Mouse (Mus musculus) stomach, embryonic 14.5 days (tissue): ENCODE results near the gene Gin1. TPM values are rescaled to one million over a fixed set of nuclear protein-coding genes. Genes with fewer than 3 reads are reported as not detected.

Source experiments
- ATAC-seq: fragments of 200-750 bp; cut with Nextera tagmentation; 2 replicates; pipeline ENCODE4 v1.8.0; 2017; ENCODE audit warnings: low read depth, moderate TSS enrichment; ENCODE audit not compliant: insufficient number of reproducible peaks, insufficient read depth, low FRiP score
- H3K27ac ChIP-seq: fragments of 300-500 bp; sonication (generic); 2 replicates; pipeline ENCODE4 v1.5.1; 2014; ENCODE audit warnings: mild to moderate bottlenecking, low read length, moderate library complexity, mixed read lengths
- H3K27me3 ChIP-seq: fragments of 300-500 bp; sonication (generic); 2 replicates; pipeline ENCODE4 v1.6.1; 2014; ENCODE audit warnings: low read length, control low read depth, mixed read lengths; ENCODE audit not compliant: control insufficient read depth, insufficient read depth
- H3K36me3 ChIP-seq: fragments of 300-500 bp; sonication (generic); 2 replicates; pipeline ENCODE4 v1.6.1; 2014; ENCODE audit warnings: mild to moderate bottlenecking, control low read depth, low read length, moderate library complexity, mixed read lengths; ENCODE audit not compliant: control insufficient read depth, insufficient read depth
- H3K4me1 ChIP-seq: fragments of 300-500 bp; sonication (generic); 2 replicates; pipeline ENCODE4 v1.6.1; 2014; ENCODE audit warnings: low read length, control low read depth, mixed read lengths; ENCODE audit not compliant: control insufficient read depth, insufficient read depth
- H3K4me2 ChIP-seq: fragments of 300-500 bp; sonication (generic); replicated peaks from 2 replicates; pipeline ENCODE4 v1.6.1; 2014; ENCODE audit warnings: low read depth, low read length, control low read depth
- H3K4me3 ChIP-seq: fragments of 300-500 bp; sonication (generic); 2 replicates; pipeline ENCODE4 v1.5.1; 2014; ENCODE audit warnings: low read depth, low read length, control low read depth
- H3K9ac ChIP-seq: fragments of 300-500 bp; sonication (generic); replicated peaks from 2 replicates; pipeline ENCODE4 v1.6.1; 2014; ENCODE audit warnings: low read depth, mild to moderate bottlenecking, control low read depth, low read length, moderate library complexity, mixed read lengths
- H3K9me3 ChIP-seq: fragments of 300-500 bp; sonication (generic); 2 replicates; pipeline ENCODE4 v1.6.1; 2016; ENCODE audit warnings: low read depth, low read length, control low read depth; ENCODE audit not compliant: control insufficient read depth
- WGBS: fragments of 180-500 bp; shearing (Covaris S2); extraction: QIAGEN DNeasy Blood & Tissue Kit; methylation state at CpG from one replicate; pipeline ENCODE4 v1.1.7; 2014; 5-methylcytosine and 5-hydroxymethylcytosine counted together
- polyA plus RNA-seq: library from polyadenylated mRNA; unstranded; fragments of >200 nt; fragmentation: Nextera tagmentation; extraction: Ambion mirVana; gene quantifications from 2 replicates; pipeline ENCODE4 v1.2.1, GENCODE M21; 2014

Gin1 gene
- polyA plus RNA-seq, 1 experiment from 2014 or later: 16.4 TPM

DNA sequence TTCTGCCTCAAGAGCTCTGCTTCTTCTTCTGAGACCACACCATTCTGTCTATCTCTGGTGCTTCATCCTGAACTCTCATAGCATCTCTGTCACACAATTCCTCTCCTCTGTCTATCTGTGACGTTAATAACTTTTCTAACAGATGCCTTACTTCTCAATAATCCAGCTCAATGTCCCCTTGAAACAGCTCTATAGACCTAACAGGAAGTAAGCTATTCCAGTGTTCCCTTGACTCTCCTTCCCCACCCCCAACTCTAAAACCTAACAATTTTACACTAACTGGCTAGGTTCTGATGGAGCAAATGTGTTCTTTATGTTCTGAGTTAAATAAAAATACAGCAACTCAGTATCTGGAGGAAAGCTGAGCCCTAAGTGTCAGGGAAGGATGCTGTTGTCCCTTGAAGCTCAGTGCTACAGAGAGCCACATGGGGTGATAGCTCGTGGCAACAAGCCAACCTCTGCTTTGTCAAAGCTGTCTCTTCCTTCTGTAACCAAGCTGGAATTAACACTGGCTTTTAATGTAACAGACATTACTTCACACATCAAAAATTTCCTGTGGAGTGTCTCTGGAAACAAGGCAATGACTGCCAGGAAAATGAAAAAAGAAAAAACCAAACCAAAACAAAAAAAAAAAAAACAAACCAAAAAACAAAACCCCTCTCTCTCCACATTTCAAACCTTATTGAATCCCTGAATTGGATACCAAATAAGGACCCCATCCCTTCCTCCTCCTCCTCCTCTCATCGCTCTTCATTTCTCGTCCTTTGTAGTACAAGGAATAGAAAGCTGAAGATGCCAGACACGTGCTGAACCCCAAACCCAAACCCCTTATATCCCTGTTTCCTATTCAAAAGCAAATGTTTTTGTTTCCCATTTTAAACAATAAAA is 63.7 kb downstream of the Gin1 start:
- H3K4me2 ChIP-seq: no peak overlapping the region
- no peaks in the 10 kb centered on the region for H3K36me3 ChIP-seq
- 73% methylated on average over 5 of the region's 5 CpGs for WGBS
- H3K9me3 ChIP-seq: no peaks in the 10 kb centered on the region
- H3K4me1 ChIP-seq: no peaks in the 10 kb centered on the region
- no peak overlapping the region for H3K4me3 ChIP-seq
- H3K9ac ChIP-seq: no peak overlapping the region
- H3K27ac ChIP-seq: peak overlapping the region; percentile 15; the same call in 1 of the 2 replicates
- ATAC-seq: no peak
- no peaks in the 10 kb centered on the region for H3K27me3 ChIP-seq

DNA sequence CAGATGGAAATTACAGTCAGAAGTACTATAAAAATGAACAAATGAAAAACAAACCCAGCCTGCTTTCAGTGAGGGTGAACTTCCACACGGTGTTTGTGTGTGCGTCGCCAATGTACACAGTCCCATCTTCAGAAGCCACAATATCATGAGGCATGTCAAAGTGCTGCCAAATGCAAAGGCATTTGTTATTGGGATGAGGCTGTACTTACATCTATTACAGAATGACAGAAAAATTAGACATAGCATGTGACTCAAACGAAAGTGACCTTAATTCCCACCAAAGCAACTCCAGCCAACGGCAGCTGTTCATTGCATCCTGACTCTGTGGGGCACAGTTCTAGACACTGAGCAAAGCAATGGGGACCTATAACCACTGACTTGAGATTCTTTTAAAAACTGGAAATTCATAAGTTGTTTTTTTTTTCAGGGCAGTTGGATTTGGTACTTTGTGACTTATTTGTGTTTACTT is 64.4 kb downstream of the Gin1 start:
- 83% methylated on average over 5 of the region's 5 CpGs for WGBS
- Histone ChIP-seq H3K4me3 (no peak overlapping the region), H3K9ac (no peak overlapping the region), H3K36me3 (no peaks in the 10 kb centered on the region), H3K4me2 (no peak overlapping the region), H3K9me3 (no peaks in the 10 kb centered on the region), H3K27me3 (no peaks in the 10 kb centered on the region), H3K27ac (peak overlapping the region; percentile 15; the same call in 1 of the 2 replicates), H3K4me1 (no peaks in the 10 kb centered on the region)
- ATAC-seq: no peak

Other genes starting within 250 kb of the Gin1 start
- 16.2 and 19.6 TPM in 2 replicates for gene D1Ertd622e, start 108.1 kb upstream of the Gin1 start, polyA plus RNA-seq
- 47.7 and 47.8 TPM in 2 replicates for gene Ppip5k2, start 239 bp downstream of the Gin1 start, polyA plus RNA-seq